Mouse (Mus musculus): ENCODE data around the gene Hist3h2ba. TPM values are rescaled to one million over a fixed set of nuclear protein-coding genes. Genes with fewer than 3 reads are reported as not detected.

The Hist3h2ba gene
- total and polyA plus RNA-seq, 3 experiments = 0.21 to 48.2 TPM; not detected in 1

GRCm38 (mm10) chr11:58995807-58996370, 47.2 kb downstream of the Hist3h2ba start:
- DNase-seq (ENCODE audit: low read depth, low spot score) = no peak
- H3K9ac ChIP-seq (ENCODE audit: control insufficient read depth, low read depth, low read length, poor library complexity, severe bottlenecking) = no peak overlapping the region

GRCm38 (mm10) chr11:58997541-58997940, 48.8 kb downstream of the Hist3h2ba start:
- Histone ChIP-seq H3K36me3 (ENCODE audit: control insufficient read depth in 1 of 2, insufficient read depth in 2 of 2, low read length in 2 of 2) (peaks cover 0 to 5% of the 10 kb centered on the region in 2 experiments; a peak in 2 of 4 replicates), H3K79me2 (ENCODE audit: control insufficient read depth, insufficient read depth, low read length, poor library complexity) (no peaks in the 10 kb centered on the region), H3K27ac (ENCODE audit: control insufficient read depth, low read depth, low read length) (no peak overlapping the region), H3K4me1 (ENCODE audit: control insufficient read depth in 1 of 2, insufficient read depth in 2 of 2, low read length in 2 of 2) (peaks cover 0 to 10% of the 10 kb centered on the region in 2 experiments; a peak in 2 of 4 replicates), H3K9ac (ENCODE audit: control insufficient read depth, low read depth, low read length, poor library complexity, severe bottlenecking) (no peak overlapping the region), H3K27me3 (ENCODE audit: control insufficient read depth in 1 of 2, insufficient read depth in 2 of 2, low read length in 2 of 2) (no peaks in the 10 kb centered on the region), H3K4me3 (ENCODE audit: control insufficient read depth in 1 of 2, insufficient read depth in 1 of 2, low read depth in 2 of 2, low read length in 2 of 2) (no peak overlapping the region), H3K9me3 (replicated peaks; ENCODE audit: insufficient read depth, low read length) (no peaks in the 10 kb centered on the region)
- no peak for TF ChIP-seq NELFE (IDR thresholded peaks at IDR 0.05; ENCODE audit: low read depth, low read length)
- no peak for TF ChIP-seq ZKSCAN1 (IDR thresholded peaks at IDR 0.05; ENCODE audit: low read depth, low read length)
- TF ChIP-seq USF2 (IDR thresholded peaks at IDR 0.05; ENCODE audit: borderline replicate concordance in 1 of 2, insufficient read depth in 1 of 2, low read depth in 1 of 2, low read length in 2 of 2) = no peak
- no peak for TF ChIP-seq MEF2A (IDR thresholded peaks at IDR 0.05; ENCODE audit: extremely low read depth, insufficient replicate concordance, low read depth, low read length, poor library complexity, severe bottlenecking)
- TF ChIP-seq GABPA (IDR thresholded peaks at IDR 0.05; ENCODE audit: low read depth, low read length) = no peak
- TF ChIP-seq MAZ (IDR thresholded peaks at IDR 0.05; ENCODE audit: low read depth, low read length) = no peak
- no peak for TF ChIP-seq ZNF384 (IDR thresholded peaks at IDR 0.05; ENCODE audit: low read depth, low read length)
- DNase-seq (ENCODE audit: low read depth, low spot score) = no peak

More at GRCm38 (mm10) chr11:58995807-58996370, 47.2 kb downstream of the Hist3h2ba start:
- Histone ChIP-seq H3K79me2 (ENCODE audit: control insufficient read depth, insufficient read depth, low read length, poor library complexity) (no peaks in the 10 kb centered on the region), H3K9me3 (replicated peaks; ENCODE audit: insufficient read depth, low read length) (no peaks in the 10 kb centered on the region), H3K27ac (ENCODE audit: control insufficient read depth, low read depth, low read length) (no peak overlapping the region), H3K27me3 (ENCODE audit: control insufficient read depth in 1 of 2, insufficient read depth in 2 of 2, low read length in 2 of 2) (no peaks in the 10 kb centered on the region), H3K36me3 (ENCODE audit: control insufficient read depth in 1 of 2, insufficient read depth in 2 of 2, low read length in 2 of 2) (peaks cover 0 to 6% of the 10 kb centered on the region in 2 experiments; a peak in 2 of 4 replicates), H3K4me1 (ENCODE audit: control insufficient read depth in 1 of 2, insufficient read depth in 2 of 2, low read length in 2 of 2) (peaks cover 0 to 11% of the 10 kb centered on the region in 2 experiments; a peak in 2 of 4 replicates), H3K4me3 (ENCODE audit: control insufficient read depth in 1 of 2, insufficient read depth in 1 of 2, low read depth in 2 of 2, low read length in 2 of 2) (no peak overlapping the region)
- TF ChIP-seq GABPA (IDR thresholded peaks at IDR 0.05; ENCODE audit: low read depth, low read length) (no peak), ZC3H11A (IDR thresholded peaks at IDR 0.05; ENCODE audit: low read depth, low read length) (no peak), MYB (IDR thresholded peaks at IDR 0.05; ENCODE audit: low read depth, low read length) (no peak), SMC3 (IDR thresholded peaks at IDR 0.05; ENCODE audit: low read depth, low read length) (no peak), MXI1 (IDR thresholded peaks at IDR 0.05; ENCODE audit: low read depth, low read length) (no peak), POLR2AphosphoS5 (IDR thresholded peaks at IDR 0.05; ENCODE audit: borderline replicate concordance, low read depth, low read length) (no peak), CHD1 (IDR thresholded peaks at IDR 0.05; ENCODE audit: low read depth, low read length) (no peak), CHD2 (IDR thresholded peaks at IDR 0.05; ENCODE audit: low read length) (no peak), E2F4 (IDR thresholded peaks at IDR 0.05; ENCODE audit: borderline replicate concordance, low read depth, low read length) (no peak), MAFK (IDR thresholded peaks at IDR 0.05; ENCODE audit: borderline replicate concordance, low read depth, low read length) (no peak), NELFE (IDR thresholded peaks at IDR 0.05; ENCODE audit: low read depth, low read length) (no peak), KAT2A (conservative IDR thresholded peaks at IDR 0.05; ENCODE audit: low read depth, low read length) (no peak), MYC (IDR thresholded peaks at IDR 0.05; ENCODE audit: low read depth, low read length) (no peak), BHLHE40 (IDR thresholded peaks at IDR 0.05; ENCODE audit: borderline replicate concordance, low read depth, low read length) (no peak), HCFC1 (IDR thresholded peaks at IDR 0.05; ENCODE audit: low read depth, low read length) (no peak), EP300 (IDR thresholded peaks at IDR 0.05; ENCODE audit: low read depth in 1 of 2, low read length in 2 of 2) (no peak)

Data from MEL (cell line).